ENCODE assay signal across 20 mouse cellular contexts in the genomic region with DNA sequence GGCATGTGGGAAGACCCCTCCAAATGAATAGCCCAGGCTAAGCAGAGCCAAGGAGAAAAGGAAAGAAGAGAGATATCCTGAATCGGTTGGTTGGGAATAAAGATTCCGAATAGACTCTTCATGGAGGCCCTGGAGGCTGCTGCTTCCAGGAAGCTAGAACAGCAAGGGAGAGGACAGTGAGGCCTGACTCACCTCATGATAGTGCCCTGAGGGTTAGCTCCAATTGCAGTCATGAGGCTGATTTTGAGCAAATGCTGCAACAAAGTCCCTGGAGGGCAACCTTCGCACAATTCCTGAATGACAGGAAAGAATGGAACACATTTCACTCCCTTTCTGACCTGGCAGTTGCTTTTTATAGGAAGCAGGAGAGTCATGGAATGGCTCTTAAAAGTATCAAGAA. TPM values are rescaled to one million over a fixed set of nuclear protein-coding genes. Genes with fewer than 3 reads are reported as not detected.
DNase-seq lines count a peak whose midpoint lies in the region; ATAC-seq lines count a peak whose summit lies in the region.
"Had no signal": no experiment of that assay in that cellular context is flagged by ENCODE, and none has a peak within 500 bp of the region (broad histone marks: within the 10 kb centered on the region; RNA-seq: fewer than 3 reads in every experiment).

No protein-coding gene starts in this region.

- DNase-seq in adrenal gland, postnatal 14 days = peak; percentile 35
- DNase-seq in adrenal gland, adult 2 months = no peak
- peak; percentile 66 for DNase-seq in NIH3T3 (ENCODE audit: low read depth)
- peak; percentile 34 for DNase-seq in adipocyte (ENCODE audit: low spot score)
- DNase-seq in heart, adult 11 months = no peak
- DNase-seq: B cell, adult 2 months; cerebellum, adult 11-12 months; cerebellum, adult 2 months; cerebellum, adult 9-10 months; cerebellum, postnatal 10 days; cerebellum, postnatal 25 days; gastrocnemius, adult 2 months had no signal

- H3K27ac ChIP-seq in intestine, embryonic 16.5 days (ENCODE audit: low read length) = no peak overlapping the region
- H3K27ac ChIP-seq: embryonic facial prominence, embryonic 10.5 days; embryonic facial prominence, embryonic 12.5 days; forebrain, embryonic 13.5 days; gastrocnemius, adult 2 months had no signal

- ATAC-seq in intestine, embryonic 16.5 days = no peak
- no peak for ATAC-seq in CD4-positive, CD25-positive, alpha-beta regulatory T cell, adult 4 months
- ATAC-seq: forebrain, embryonic 13.5 days; forebrain, embryonic 16.5 days had no signal

- no peak overlapping the region for H3K4me2 ChIP-seq in intestine, embryonic 16.5 days (ENCODE audit: low read depth, low read length)
- H3K4me2 ChIP-seq: embryonic facial prominence, embryonic 12.5 days; forebrain, embryonic 13.5 days had no signal

- H3K9me3 ChIP-seq in intestine, embryonic 16.5 days (ENCODE audit: control insufficient read depth, low read length) = no peaks in the 10 kb centered on the region
- H3K9me3 ChIP-seq: embryonic facial prominence, embryonic 10.5 days; embryonic facial prominence, embryonic 12.5 days; forebrain, embryonic 13.5 days had no signal

- 83% methylated on average over 3 of the region's 3 CpGs for WGBS in intestine, embryonic 16.5 days

- no peaks in the 10 kb centered on the region for H3K36me3 ChIP-seq in intestine, embryonic 16.5 days (ENCODE audit: control insufficient read depth, insufficient read depth, low read length)
- H3K36me3 ChIP-seq: embryonic facial prominence, embryonic 10.5 days; embryonic facial prominence, embryonic 12.5 days had no signal

- no peaks in the 10 kb centered on the region for H3K4me1 ChIP-seq in intestine, embryonic 16.5 days (ENCODE audit: control insufficient read depth, insufficient read depth, low read length)
- H3K4me1 ChIP-seq: embryonic facial prominence, embryonic 10.5 days; embryonic facial prominence, embryonic 12.5 days; forebrain, embryonic 13.5 days had no signal

- H3K4me3 ChIP-seq in intestine, embryonic 16.5 days (ENCODE audit: low read length) = no peak overlapping the region
- H3K4me3 ChIP-seq: embryonic facial prominence, embryonic 10.5 days; embryonic facial prominence, embryonic 12.5 days; erythroblast, embryonic 14.5 days; forebrain, embryonic 13.5 days; gastrocnemius, adult 2 months had no signal

- no peaks in the 10 kb centered on the region for H3K27me3 ChIP-seq in intestine, embryonic 16.5 days (replicated peaks; ENCODE audit: control insufficient read depth, insufficient read depth, low read length)
- H3K27me3 ChIP-seq: embryonic facial prominence, embryonic 12.5 days; forebrain, embryonic 13.5 days had no signal

- H3K9ac ChIP-seq in intestine, embryonic 16.5 days (ENCODE audit: low read depth, low read length) = no peak overlapping the region
- H3K9ac ChIP-seq: embryonic facial prominence, embryonic 12.5 days; forebrain, embryonic 13.5 days had no signal

RNA-seq across cellular contexts. Expression of a gene that starts 19.7 kb away (rescaled TPM):
- 2.6 and 2.7 TPM in 2 replicates for total RNA-seq in adrenal gland, postnatal 14 days (2021)
- total RNA-seq in adrenal gland, adult 2 months (2021) = 1 to 10 TPM; 3.3 to 4.7 TPM
- polyA plus RNA-seq in adrenal gland, adult 2 months (2012; rRNA removed) = 3.8 and 4.1 TPM in 2 replicates
- polyA plus RNA-seq in intestine, embryonic 16.5 days (2015; fragmentation: Nextera tagmentation; extraction: Ambion mirVana) = 2.4 and 2.8 TPM in 2 replicates
- not detected for polyA plus RNA-seq in CD4-positive, CD25-positive, alpha-beta regulatory T cell, adult 4 months (2017; shearing (Covaris generic))
- total RNA-seq: MEL had no signal
- polyA plus RNA-seq: erythroblast, embryonic 14.5 days had no signal

Comparison
In these comparisons a context has a peak if more than half of its experiments do, and no peak if none do; other contexts are left out.
1. DNase-seq: peak in adrenal gland, postnatal 14 days (single experiment), NIH3T3 (single experiment) and adipocyte (single experiment); none in adrenal gland, adult 2 months (single experiment) and heart, adult 11 months (single experiment).